Mouse (Mus musculus): Measurements from ENCODE around the gene Zfp235.

GRCm38 (mm10) chr7:24142566-24142965 is 8.6 kb downstream of the Zfp235 start:
- TF ChIP-seq POLR2A (IDR thresholded peaks at IDR 0.05; ENCODE audit: extremely low read depth, insufficient read depth, low read length) (no peak), CTCF (IDR thresholded peaks at IDR 0.05; ENCODE audit: low read depth, low read length) (no peak)

Data from liver, adult 2 months (tissue).